Mouse (Mus musculus) 3134 (cell line): Measurements from ENCODE around the gene Aif1.

Experiments
- DNase-seq: peaks from one replicate; pipeline ENCODE4 v3.0.0-alpha.2; 2011; ENCODE audit warnings: low spot score; ENCODE audit not compliant: insufficient read length; ENCODE audit errors: extremely low read depth

Gene Aif1

GRCm38 (mm10) chr17:35175968-35176367 is at the start of gene Aif1:
Gene Aif1 (minus strand): TSS chr17:35176068.
- DNase-seq: no peak

GRCm38 (mm10) chr17:35225456-35225855 is 49.6 kb upstream of the Aif1 start:
- no peak for DNase-seq

- DNase-seq: no peak
These were observed 48.8 kb upstream of the Aif1 start for GRCm38 (mm10) chr17:35224641-35225040.

GRCm38 (mm10) chr17:35222299-35222698 is 46.4 kb upstream of the Aif1 start:
- DNase-seq: no peak

- DNase-seq: no peak
These were observed 44.5 kb upstream of the Aif1 start, which contains the start of gene Gm16181 for GRCm38 (mm10) chr17:35220156-35220952. Gene Gm16181 (plus strand): TSS chr17:35220834.

GRCm38 (mm10) chr17:35219601-35220041 is 43.8 kb upstream of the Aif1 start:
- DNase-seq: no peak

GRCm38 (mm10) chr17:35218516-35219193 is 42.8 kb upstream of the Aif1 start:
- DNase-seq: no peak

- DNase-seq: no peak
These were observed 37.2 kb upstream of the Aif1 start for GRCm38 (mm10) chr17:35213071-35213470.

- DNase-seq: no peak
These were observed 34.7 kb upstream of the Aif1 start for GRCm38 (mm10) chr17:35210593-35210992.

- DNase-seq: no peak
These were observed 34.1 kb upstream of the Aif1 start for GRCm38 (mm10) chr17:35209785-35210535.

GRCm38 (mm10) chr17:35205380-35205769 is 29.5 kb upstream of the Aif1 start:
- DNase-seq: no peak

GRCm38 (mm10) chr17:35204494-35205379 is 28.9 kb upstream of the Aif1 start, which contains the start of gene Lta:
Gene Lta (minus strand): TSS chr17:35205351.
- DNase-seq: no peak

GRCm38 (mm10) chr17:35202442-35202841 is 26.6 kb upstream of the Aif1 start:
- no peak for DNase-seq

GRCm38 (mm10) chr17:35201787-35202186 is 25.9 kb upstream of the Aif1 start, which contains the start of gene Tnf:
Gene Tnf (minus strand): TSS chr17:35202007.
- DNase-seq: no peak

- no peak for DNase-seq
These were observed 25.3 kb upstream of the Aif1 start for GRCm38 (mm10) chr17:35201128-35201527.

- DNase-seq: peak; percentile 40
These were observed 24.5 kb upstream of the Aif1 start for GRCm38 (mm10) chr17:35200398-35200797.

- no peak for DNase-seq
These were observed 23.1 kb upstream of the Aif1 start for GRCm38 (mm10) chr17:35198946-35199345.

- DNase-seq: no peak
These were observed 22.2 kb upstream of the Aif1 start for GRCm38 (mm10) chr17:35198029-35198428.

- DNase-seq: no peak
These were observed 21.3 kb upstream of the Aif1 start for GRCm38 (mm10) chr17:35197126-35197525.

GRCm38 (mm10) chr17:35196321-35196641 is 20.4 kb upstream of the Aif1 start:
- no peak for DNase-seq
